Mouse (Mus musculus) splenic B cell, adult 2 months (primary cell): ENCODE data around the gene Gm4744.
"Not testable (repeated sequence)": the region's sequence is repeated elsewhere in the genome, so short reads cannot be mapped to it uniquely, and the experiment has no call there.

Experiments used
- DNase-seq: peaks from one replicate; pipeline ENCODE4 v3.0.0-alpha.2; 2011; ENCODE audit warnings: low read depth, low spot score
- H3K27me3 ChIP-seq: 2 replicates; pipeline ENCODE4 v1.6.1; 2012; ENCODE audit warnings: mild to moderate bottlenecking, low read length, moderate library complexity, mixed read lengths; ENCODE audit not compliant: control insufficient read depth, poor library complexity, insufficient read depth, severe bottlenecking
- H3K36me3 ChIP-seq: 2 replicates; pipeline ENCODE4 v1.6.1; 2012; ENCODE audit warnings: mild to moderate bottlenecking, low read length, moderate library complexity, mixed read lengths; ENCODE audit not compliant: control insufficient read depth, poor library complexity, insufficient read depth, severe bottlenecking

Gm4744 gene

DNA sequence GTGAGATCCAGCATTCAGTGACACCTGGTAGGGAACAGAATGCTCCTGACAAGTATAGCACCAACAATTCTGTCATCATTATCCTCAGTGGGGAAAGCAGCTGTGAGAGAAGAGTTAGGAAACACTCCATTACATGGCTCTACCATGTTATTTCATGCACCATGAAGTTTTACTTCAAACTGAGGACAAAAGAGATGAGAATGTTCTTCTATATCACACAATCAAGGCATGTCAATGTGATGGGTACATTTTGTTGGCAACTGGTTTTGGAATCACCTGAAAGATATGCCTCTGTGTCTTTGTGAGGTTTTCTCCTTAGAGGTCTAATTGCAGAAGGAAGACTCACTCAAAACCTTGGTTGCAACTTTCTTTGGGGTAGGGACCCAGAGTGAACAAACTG, at the start of gene Gm4744:
Gene Gm4744, minus strand, starts transcription at position 101 of the 400 bp plus-strand sequence.
- no peak for DNase-seq
- no peaks in the 10 kb centered on the region for H3K36me3 ChIP-seq
- no peaks in the 10 kb centered on the region for H3K27me3 ChIP-seq

DNA sequence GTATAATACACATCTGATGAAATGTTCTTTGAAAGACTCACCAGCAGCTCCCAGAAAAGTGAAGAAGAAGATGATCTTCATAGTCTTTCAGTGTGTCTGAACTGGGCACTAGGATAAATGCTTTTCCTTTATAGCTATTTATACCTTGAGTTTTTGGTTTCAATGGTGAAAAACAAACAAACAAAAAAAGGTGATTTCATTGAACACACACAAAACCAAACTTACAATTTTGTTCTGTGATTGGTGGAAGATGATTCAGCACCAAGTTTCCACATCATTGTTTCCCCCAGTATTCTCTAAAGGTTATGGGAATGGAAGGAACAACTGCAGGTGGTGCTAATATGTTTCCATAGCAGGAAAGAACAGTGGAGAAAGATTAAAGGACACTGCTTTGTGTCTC, 47.7 kb upstream of the Gm4744 start, which contains the start of gene Gm2663:
Gene Gm2663, minus strand, starts transcription at position 101 of the 400 bp plus-strand sequence.
- not testable (repeated sequence) for H3K36me3 ChIP-seq, DNase-seq

DNA sequence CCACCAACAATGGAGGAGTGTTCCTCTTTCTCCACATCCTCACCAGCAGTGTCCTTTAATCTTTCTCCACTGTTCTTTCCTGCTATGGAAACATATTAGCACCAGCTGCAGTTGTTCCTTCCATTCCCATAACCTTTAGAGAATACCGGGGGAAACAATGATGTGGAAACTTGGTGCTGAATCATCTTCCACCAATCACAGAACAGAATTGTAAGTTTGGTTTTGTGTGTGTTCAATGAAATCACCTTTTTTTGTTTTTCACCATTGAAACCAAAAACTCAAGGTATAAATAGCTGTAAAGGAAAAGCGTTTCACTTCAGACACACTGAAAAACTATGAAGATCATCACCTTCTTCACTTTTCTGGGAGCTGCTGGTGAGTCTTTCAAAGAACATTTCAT, 12.8 kb upstream of the Gm4744 start, which contains the start of gene 1810009J06Rik:
Gene 1810009J06Rik, plus strand, starts transcription at position 301 of the 400 bp plus-strand sequence.
- DNase-seq, H3K36me3 ChIP-seq, H3K27me3 ChIP-seq: not testable (repeated sequence)

More for the DNA sequence above, 47.7 kb upstream of the Gm4744 start, which contains the start of gene Gm2663:
- not testable (repeated sequence) for H3K27me3 ChIP-seq

DNA sequence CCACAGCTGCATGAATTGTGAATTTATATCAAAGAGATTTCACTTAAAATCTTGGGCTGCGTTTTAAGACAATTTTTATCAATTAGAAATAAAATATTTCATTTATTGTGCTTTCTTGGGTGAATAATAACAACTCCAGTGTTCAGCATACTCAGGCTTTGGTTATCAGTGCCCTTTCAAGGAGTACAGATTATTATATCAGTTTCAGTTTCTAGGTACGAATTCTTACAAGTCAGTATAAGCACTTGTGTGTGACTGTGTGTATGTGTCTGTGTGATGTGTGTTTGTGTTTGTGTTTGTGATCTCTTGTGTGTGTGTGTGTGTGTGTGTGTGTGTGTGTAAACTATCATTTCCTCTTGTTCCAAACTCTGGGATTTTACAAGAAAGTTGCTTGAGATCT, 2.0 kb upstream of the Gm4744 start:
- no peaks in the 10 kb centered on the region for H3K36me3 ChIP-seq
- no peaks in the 10 kb centered on the region for H3K27me3 ChIP-seq
- DNase-seq, result no peak

DNA sequence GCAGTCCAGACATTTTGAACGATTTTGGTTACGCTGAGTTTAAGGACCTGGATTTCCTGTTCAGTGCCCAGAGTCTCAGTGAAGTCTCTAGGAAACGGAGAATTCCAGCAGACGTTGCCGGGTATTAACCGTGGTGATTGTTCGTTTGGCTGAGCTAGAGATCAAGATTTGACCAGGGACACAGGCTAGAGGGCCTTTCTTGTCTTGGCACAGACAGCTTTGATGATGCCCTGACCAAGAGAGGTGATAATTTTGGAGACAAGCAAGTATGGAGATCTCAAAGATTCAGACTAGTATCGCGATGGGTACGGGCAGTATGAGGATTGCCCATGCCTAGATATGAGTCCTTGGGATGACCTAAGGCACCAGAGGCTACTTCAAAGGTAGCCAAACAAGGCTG, 11.2 kb downstream of the Gm4744 start, which contains the start of gene 1700074P13Rik:
Gene 1700074P13Rik, minus strand, starts transcription at position 101 of the 400 bp plus-strand sequence.
- DNase-seq, result no peak

DNA sequence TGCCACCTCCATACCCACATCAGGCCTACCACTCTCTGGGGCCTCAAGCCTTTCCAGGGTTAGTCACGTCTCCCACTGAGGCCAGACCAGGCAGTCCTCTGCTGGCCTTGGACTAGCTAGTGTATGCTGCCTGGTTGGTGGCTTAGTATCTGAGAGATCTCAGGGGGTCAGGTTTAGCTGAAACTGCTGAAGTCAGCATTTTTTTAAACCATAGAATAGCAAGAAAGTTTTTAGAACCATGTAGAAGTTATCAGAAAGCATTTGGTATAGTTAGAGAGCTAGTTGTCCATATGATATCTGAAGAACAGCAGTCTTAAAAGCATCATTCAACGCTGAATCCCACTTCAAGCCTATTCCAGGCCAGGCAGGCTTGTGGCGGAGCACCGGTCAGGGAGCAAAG, 31.7 kb downstream of the Gm4744 start:
- DNase-seq, result no peak
- Histone ChIP-seq H3K27me3 (no peaks in the 10 kb centered on the region), H3K36me3 (no peaks in the 10 kb centered on the region)

More for the DNA sequence above, 11.2 kb downstream of the Gm4744 start, which contains the start of gene 1700074P13Rik:
- Histone ChIP-seq H3K27me3 (no peaks in the 10 kb centered on the region), H3K36me3 (no peaks in the 10 kb centered on the region)

DNA sequence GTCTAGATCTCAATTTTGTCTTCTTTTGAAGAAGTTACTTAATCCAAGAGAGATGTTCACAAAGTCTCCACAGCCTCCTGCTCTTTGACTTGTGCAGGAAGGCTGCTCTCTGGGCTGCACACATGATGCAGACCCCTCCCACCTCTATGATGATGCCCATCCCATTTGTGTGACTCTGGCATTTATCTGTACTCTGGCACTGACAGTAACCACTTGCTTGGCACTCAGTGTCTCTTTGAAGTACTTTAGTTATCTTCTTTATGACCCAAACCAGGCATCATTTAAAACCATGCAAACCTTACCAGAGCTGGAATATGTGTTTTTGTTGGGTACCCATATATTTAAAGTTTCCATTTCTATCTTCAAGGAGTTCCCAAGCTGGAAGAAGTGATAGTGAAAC, 51.4 kb downstream of the Gm4744 start, which contains the start of gene Prss58:
Gene Prss58, minus strand, starts transcription at position 101 of the 400 bp plus-strand sequence.
- Histone ChIP-seq H3K36me3 (no peaks in the 10 kb centered on the region), H3K27me3 (no peaks in the 10 kb centered on the region)
- DNase-seq, result no peak
